Mouse (Mus musculus) heart, adult 18-20 months (tissue): ENCODE results near the gene Wfdc21. TPM values are rescaled to one million over a fixed set of nuclear protein-coding genes. Genes with fewer than 3 reads are reported as not detected.

Experiments used
- DNase-seq, 2 experiments: peaks; one replicate each; pipeline ENCODE4 v3.0.0; 2021 to 2022; ENCODE audit warnings: mixed read lengths in 1 of 2
- total RNA-seq, 2 experiments: library from RNA; stranded (reverse); gene quantifications; 2 replicates each; pipeline ENCODE4 v1.2.3; 2021

Gene Wfdc21
- total RNA-seq, 2 experiments from 2014 or later, result not detected

DNA sequence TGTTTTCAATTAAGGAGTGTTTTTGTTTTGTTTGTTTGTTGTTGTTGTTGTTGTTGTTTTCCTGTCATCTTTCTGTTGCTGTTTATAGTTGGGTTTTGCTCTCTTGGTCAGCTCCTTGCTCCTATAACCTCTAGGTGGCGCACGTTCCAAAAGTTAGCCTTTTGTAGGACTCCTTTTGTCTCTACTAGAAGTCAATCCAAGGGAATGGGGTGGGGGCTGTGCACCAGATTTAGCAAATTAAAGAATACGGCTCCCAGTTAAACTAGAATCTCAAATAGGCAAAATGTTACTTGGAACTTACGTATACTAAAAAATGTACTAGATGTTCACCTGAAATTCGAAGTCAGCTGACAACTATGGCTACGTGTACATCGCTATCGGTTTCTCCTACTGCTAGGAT is 55.4 kb downstream of the Wfdc21 start:
- DNase-seq, result peak in 1 of 2 experiments; percentile 38

Other genes starting within 250 kb of the Wfdc21 start
- gene Heatr9, start 224.8 kb upstream of the Wfdc21 start, total RNA-seq, result under 1 TPM in 1 of 2 experiments, not detected in 1; 0.26 TPM
- 10 to 100 TPM in 1 of 2 experiments, 1 to 10 TPM in 1; 2.6 to 10.5 TPM for gene Ccl5, start 216.4 kb upstream of the Wfdc21 start, total RNA-seq
- gene Ccl9, start 168.3 kb upstream of the Wfdc21 start, total RNA-seq, result 1 to 10 TPM; 5.6 to 8.7 TPM
- gene Ccl6, start 153.9 kb upstream of the Wfdc21 start, total RNA-seq, result 10 to 100 TPM; 11.8 to 13.3 TPM
- not detected for gene Rpl9-ps1, start 101.3 kb upstream of the Wfdc21 start, total RNA-seq
- not detected for gene Ccl3, start 97.6 kb upstream of the Wfdc21 start, total RNA-seq
- not detected for gene Ccl4, start 84.4 kb upstream of the Wfdc21 start, total RNA-seq
- gene Wfdc17, start 42.9 kb upstream of the Wfdc21 start, total RNA-seq, result 1 to 10 TPM; 3.8 to 4.1 TPM
- not detected for gene Wfdc18, start 37.9 kb upstream of the Wfdc21 start, total RNA-seq
- gene Heatr6, start 6.8 kb downstream of the Wfdc21 start, total RNA-seq, result 1 to 10 TPM; 5.5 to 6.5 TPM
- gene Hnf1b, start 103.1 kb downstream of the Wfdc21 start, total RNA-seq, result under 1 TPM in 1 of 2 experiments, not detected in 1; 0.21 TPM
- gene Ddx52, start 195.1 kb downstream of the Wfdc21 start, total RNA-seq, result 10 to 100 TPM; 10.2 to 10.3 TPM
- 10 to 100 TPM; 26.7 to 31.0 TPM for gene Synrg, start 217.5 kb downstream of the Wfdc21 start, total RNA-seq